Mouse (Mus musculus): ENCODE measurements around the gene Tnrc6c.

DNA sequence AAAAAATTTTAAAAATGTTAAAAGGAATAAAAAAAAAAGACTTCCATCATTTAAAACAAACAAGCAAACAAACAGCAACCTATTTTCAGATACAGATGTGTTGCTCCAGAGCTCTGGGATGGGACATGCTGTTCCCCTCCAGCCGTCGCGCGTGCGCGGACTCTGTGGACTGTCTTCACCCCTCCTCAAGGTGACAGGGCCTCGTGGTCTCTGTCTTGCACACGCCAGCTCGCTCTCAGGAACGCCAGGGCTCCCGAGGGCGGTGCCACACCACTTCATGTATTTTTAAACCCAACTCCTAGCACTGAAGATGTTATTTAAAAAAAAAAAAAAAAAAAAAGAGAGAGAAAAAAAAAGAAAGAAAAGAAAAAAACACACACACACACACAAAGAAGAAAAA lies 108.2 kb downstream of the Tnrc6c start:
- TF ChIP-seq POU5F1 (IDR thresholded peaks at IDR 0.05; ENCODE audit: borderline replicate concordance, low read length) (no peak), CTCF (conservative IDR thresholded peaks at IDR 0.05; ENCODE audit: low read length) (no peak), NANOG (IDR thresholded peaks at IDR 0.05; ENCODE audit: borderline replicate concordance, low read length) (no peak)
